Mouse (Mus musculus) bone marrow macrophage, adult 2 months (primary cell): ENCODE measurements around the gene Ldhc.

Experiments
- CTCF ChIP-seq: IDR thresholded peaks from 2 replicates; pipeline ENCODE4 v1.5.1; 2012; ENCODE audit warnings: low read depth, mild to moderate bottlenecking, low read length, moderate library complexity
- POLR2A ChIP-seq: IDR thresholded peaks from 2 replicates; pipeline ENCODE4 v1.6.1; 2012; ENCODE audit warnings: mild to moderate bottlenecking, low read depth, low read length, borderline replicate concordance

- no peak for TF ChIP-seq CTCF
- TF ChIP-seq POLR2A, result no peak
These were observed 20.0 kb upstream of the Ldhc start, which contains the start of gene Ldha for GRCm38 (mm10) chr7:46840787-46841525.
